Mouse (Mus musculus): ENCODE measurements around the gene Vmn2r60.
"Not testable (repeated sequence)": the region's sequence is repeated elsewhere in the genome, so short reads cannot be mapped to it uniquely, and the experiment has no call there.

The Vmn2r60 gene

DNA sequence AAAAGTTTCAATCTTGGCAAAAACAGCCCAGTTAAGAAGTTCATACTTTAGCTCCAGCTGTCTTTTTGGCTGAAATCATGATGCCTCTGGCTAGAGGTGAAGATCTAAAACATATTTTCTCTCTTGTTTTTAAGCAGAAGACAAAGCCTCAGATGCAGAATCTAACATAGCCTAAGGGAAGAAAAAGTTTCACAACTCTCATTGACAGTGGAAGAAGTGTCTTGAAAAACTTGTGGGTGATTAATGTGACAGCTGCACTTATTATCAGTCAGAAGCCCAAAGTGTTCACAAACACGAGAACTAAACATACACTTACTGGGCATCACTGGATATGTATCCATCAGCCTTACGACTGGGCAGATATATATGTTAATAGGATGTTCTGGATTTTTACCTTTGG, at the start of gene Vmn2r60:
Gene Vmn2r60 (plus strand): TSS at position 301 of the 400 bp plus-strand sequence.
- DNase-seq (ENCODE audit: low spot score in 2 of 2) = no peak

DNA sequence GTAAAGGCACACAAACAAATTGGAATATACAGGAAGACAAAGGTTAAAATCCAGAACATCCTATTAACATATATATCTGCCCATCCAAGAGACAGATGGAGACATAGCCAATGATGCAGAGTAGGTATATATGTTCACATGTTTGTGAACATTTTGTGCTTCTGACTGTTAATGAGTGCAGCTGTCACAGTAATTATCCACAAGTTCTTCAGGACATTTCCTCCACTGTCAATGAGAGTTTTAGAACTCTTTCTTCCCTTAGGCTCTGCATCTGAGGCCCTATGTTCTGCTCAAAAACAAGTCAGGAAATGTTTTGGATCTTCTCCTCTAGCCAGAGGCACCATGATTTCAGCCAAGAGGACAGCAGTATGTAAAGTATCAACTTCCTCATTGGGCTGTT, 48.6 kb upstream of the Vmn2r60 start, which contains the start of gene Vmn2r59:
Gene Vmn2r59 (minus strand): TSS at position 101 of the 400 bp plus-strand sequence.
- no peak for DNase-seq (ENCODE audit: low spot score in 2 of 2)

DNA sequence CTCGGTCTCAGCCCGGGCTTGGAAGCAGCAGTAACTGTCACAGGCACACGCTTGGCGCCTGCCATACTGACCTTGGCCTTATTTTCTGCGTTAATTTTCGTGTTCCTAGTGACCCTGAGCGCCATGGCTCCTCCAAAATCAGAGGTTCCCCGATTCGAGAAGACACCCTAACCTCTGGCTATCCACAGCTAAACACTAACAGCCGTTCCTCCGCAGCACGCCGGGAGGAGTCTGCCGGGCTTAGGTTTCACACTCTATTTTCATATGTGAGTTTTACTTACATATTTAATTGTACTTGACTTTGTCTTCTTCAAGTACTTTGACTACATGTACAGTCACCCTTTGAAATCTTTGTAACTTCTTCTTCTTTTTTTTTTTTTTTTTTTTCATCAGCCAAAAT, 509 bp upstream of the Vmn2r60 start:
- DNase-seq (ENCODE audit: low spot score in 2 of 2) = not testable (repeated sequence)

Measured in urinary bladder, postnatal 4 days (tissue).